Mouse (Mus musculus) intestine, embryonic 15.5 days (tissue): ENCODE measurements around the gene Dpy19l3. TPM values are rescaled to one million over a fixed set of nuclear protein-coding genes. Genes with fewer than 3 reads are reported as not detected.

Experiments used
- ATAC-seq: fragments of 200-750 bp; cut with Nextera tagmentation; 2 replicates; pipeline ENCODE4 v1.8.0; 2017; ENCODE audit warnings: moderate TSS enrichment, moderate library complexity
- H3K27ac ChIP-seq: fragments of 300-500 bp; sonication (generic); 2 replicates; pipeline ENCODE4 v1.5.1; 2015; ENCODE audit warnings: mild to moderate bottlenecking, inconsistent platforms
- H3K27me3 ChIP-seq: fragments of 300-500 bp; sonication (generic); replicated peaks from 2 replicates; pipeline ENCODE4 v1.6.1; 2015; ENCODE audit warnings: inconsistent platforms
- H3K36me3 ChIP-seq: fragments of 300-500 bp; sonication (generic); 2 replicates; pipeline ENCODE4 v1.6.1; 2015; ENCODE audit warnings: inconsistent platforms
- H3K4me1 ChIP-seq: fragments of 300-500 bp; sonication (generic); replicated peaks from 2 replicates; pipeline ENCODE4 v1.6.1; 2015; ENCODE audit warnings: inconsistent platforms
- H3K4me2 ChIP-seq: fragments of 300-500 bp; sonication (generic); replicated peaks from 2 replicates; pipeline ENCODE4 v1.6.1; 2015; ENCODE audit warnings: mild to moderate bottlenecking, inconsistent platforms
- H3K4me3 ChIP-seq: fragments of 300-500 bp; sonication (generic); replicated peaks from 2 replicates; pipeline ENCODE4 v1.5.1; 2015; ENCODE audit warnings: inconsistent platforms
- H3K9ac ChIP-seq: fragments of 300-500 bp; sonication (generic); 2 replicates; pipeline ENCODE4 v1.6.1; 2015; ENCODE audit warnings: inconsistent platforms
- H3K9me3 ChIP-seq: fragments of 300-500 bp; sonication (generic); 2 replicates; pipeline ENCODE4 v1.6.1; 2016; ENCODE audit warnings: inconsistent platforms
- WGBS: fragments of 180-500 bp; shearing (Covaris S2); methylation state at CpG from one replicate; pipeline ENCODE4 v1.1.7; 2015; 5-methylcytosine and 5-hydroxymethylcytosine counted together
- polyA plus RNA-seq: library from polyadenylated mRNA; unstranded; fragments of >200 nt; fragmentation: Nextera tagmentation; extraction: Ambion mirVana; gene quantifications from 2 replicates; pipeline ENCODE4 v1.2.1, GENCODE M21; 2015

The Dpy19l3 gene
- polyA plus RNA-seq, 1 experiment from 2014 or later, result 17.5 TPM

DNA sequence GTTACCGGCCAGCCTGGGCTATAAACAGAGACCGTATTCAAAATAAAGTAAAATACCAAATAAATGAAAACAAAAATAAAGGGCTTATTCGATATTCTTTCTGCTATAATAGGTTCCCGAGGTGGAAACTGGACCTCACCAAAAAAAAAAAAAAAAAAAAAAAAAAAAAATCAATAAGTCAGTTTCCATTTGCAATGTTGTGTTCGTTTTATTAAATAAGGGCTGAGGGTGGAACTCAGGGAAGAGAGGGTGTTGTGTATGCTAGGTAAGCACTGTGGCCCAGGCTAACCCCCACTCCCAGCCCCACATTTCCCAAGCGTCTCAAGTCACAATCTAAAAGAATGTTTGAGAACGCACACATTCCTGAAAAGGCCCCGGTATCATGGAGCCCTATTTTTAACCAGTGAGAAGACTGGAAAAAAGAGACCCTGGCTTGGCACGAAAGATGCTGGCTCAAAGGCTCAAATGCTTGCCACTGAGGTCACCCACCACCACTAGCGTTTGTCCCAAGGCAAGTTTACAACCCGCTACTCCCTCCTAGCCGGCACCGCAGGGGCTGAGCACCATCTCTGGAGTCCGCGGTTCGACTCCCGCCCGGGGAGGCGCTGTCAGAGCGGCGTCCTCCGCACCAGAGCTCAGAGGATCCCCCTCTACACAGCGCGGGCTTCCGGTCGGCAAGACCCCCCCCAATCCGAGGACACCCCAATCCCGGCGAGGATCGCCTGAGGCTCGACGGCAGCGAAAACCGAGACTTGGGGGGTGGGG, 107.8 kb downstream of the Dpy19l3 start:
- ATAC-seq, result peak; percentile 55
- no peaks in the 10 kb centered on the region for H3K9me3 ChIP-seq
- no peaks in the 10 kb centered on the region for H3K27me3 ChIP-seq
- peak overlapping the region; percentile 76 for H3K4me2 ChIP-seq
- peak overlapping the region; percentile 75 for H3K27ac ChIP-seq
- WGBS, result 7% methylated on average over 34 of the region's 34 CpGs
- H3K4me1 ChIP-seq, result no peaks in the 10 kb centered on the region
- H3K4me3 ChIP-seq, result peak overlapping the region; percentile 95
- H3K9ac ChIP-seq, result peak overlapping the region; percentile 95
- peaks cover 24% of the 10 kb centered on the region for H3K36me3 ChIP-seq

DNA sequence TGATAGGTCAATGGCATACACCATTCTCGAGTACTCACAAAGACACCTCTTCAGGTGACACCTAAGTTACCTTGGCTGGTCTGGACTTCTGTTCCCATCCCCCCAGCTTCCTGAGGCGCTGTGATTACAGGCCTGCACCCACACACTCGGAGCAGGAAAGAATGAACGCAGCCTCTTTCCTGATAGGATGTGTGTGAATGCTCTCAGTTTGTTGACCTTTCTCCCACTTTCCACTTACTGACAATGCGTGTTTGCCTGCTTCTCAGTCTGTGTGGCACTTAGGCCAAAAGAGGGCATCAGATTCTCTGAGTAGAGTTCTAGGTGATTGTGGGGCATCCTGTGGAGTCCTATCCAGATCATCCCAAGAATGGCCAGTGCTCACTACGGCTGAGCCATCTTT, 114.2 kb downstream of the Dpy19l3 start:
- no peak overlapping the region for H3K4me2 ChIP-seq
- no peak overlapping the region for H3K9ac ChIP-seq
- no peaks in the 10 kb centered on the region for H3K27me3 ChIP-seq
- ATAC-seq, result no peak
- no peak overlapping the region for H3K4me3 ChIP-seq
- 68% methylated on average over 6 of the region's 6 CpGs for WGBS
- H3K27ac ChIP-seq, result no peak overlapping the region
- H3K4me1 ChIP-seq, result no peaks in the 10 kb centered on the region
- H3K36me3 ChIP-seq, result peaks cover 56% of the 10 kb centered on the region
- no peaks in the 10 kb centered on the region for H3K9me3 ChIP-seq

DNA sequence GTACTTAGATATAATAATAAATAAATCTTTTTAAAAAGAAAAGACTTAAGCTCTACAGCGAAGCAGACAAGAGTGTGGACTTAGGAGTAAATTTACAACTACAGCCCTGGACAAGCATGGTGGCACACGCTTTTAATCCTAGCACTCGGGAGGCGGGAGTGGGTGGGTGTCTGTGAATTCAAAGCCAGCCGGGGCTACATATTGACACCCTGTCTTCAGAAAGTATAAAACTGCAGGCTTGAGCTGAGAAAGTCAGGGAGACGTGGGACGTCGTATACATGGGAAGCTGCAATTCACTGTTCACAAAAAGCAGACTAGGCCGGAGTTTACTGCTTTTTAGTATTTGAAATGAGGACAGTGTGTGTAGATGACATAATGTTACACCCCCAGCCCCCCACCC, 117.4 kb downstream of the Dpy19l3 start:
- WGBS, result 94% methylated on average over 9 of the region's 9 CpGs
- H3K27ac ChIP-seq, result no peak overlapping the region

DNA sequence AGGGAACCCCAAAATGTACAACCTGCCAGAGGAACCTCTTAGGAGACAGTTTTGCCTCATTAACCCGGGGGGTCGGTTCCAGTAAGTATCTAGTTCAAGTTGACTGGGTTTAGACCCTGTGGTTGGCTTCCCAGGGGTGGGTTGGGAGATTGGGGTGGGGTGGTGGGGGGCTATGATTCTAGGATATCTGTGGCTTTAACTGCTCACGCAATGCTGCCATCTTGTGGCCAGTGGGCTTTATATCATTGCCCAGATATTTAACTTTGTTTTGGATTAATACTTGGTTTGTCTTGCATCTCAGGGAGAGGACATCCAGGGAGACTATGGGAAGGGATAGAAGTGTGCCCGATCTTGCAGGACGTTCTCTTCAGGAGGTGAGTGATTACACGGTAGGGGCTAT, 118.0 kb downstream of the Dpy19l3 start:
- ATAC-seq, result no peak
- no peaks in the 10 kb centered on the region for H3K9me3 ChIP-seq
- no peaks in the 10 kb centered on the region for H3K4me1 ChIP-seq
- H3K4me2 ChIP-seq, result no peak overlapping the region
- H3K27me3 ChIP-seq, result no peaks in the 10 kb centered on the region
- WGBS, result 70% methylated on average over 6 of the region's 6 CpGs
- no peak overlapping the region for H3K9ac ChIP-seq
- no peak overlapping the region for H3K27ac ChIP-seq
- H3K4me3 ChIP-seq, result no peak overlapping the region
- H3K36me3 ChIP-seq, result peaks cover 37% of the 10 kb centered on the region

More for the DNA sequence above, 117.4 kb downstream of the Dpy19l3 start:
- Histone ChIP-seq H3K4me2 (no peak overlapping the region), H3K9ac (no peak overlapping the region), H3K36me3 (peaks cover 38% of the 10 kb centered on the region), H3K4me1 (no peaks in the 10 kb centered on the region), H3K27me3 (no peaks in the 10 kb centered on the region), H3K4me3 (no peak overlapping the region), H3K9me3 (no peaks in the 10 kb centered on the region)
- no peak for ATAC-seq

Other genes starting within 250 kb of the Dpy19l3 start
- gene Tdrd12, start 216.7 kb downstream of the Dpy19l3 start, polyA plus RNA-seq, result 0.57 and 1.2 TPM in 2 replicates
- 122 and 129 TPM in 2 replicates for gene Nudt19, start 198.2 kb downstream of the Dpy19l3 start, polyA plus RNA-seq
- 0.06 and 0.09 TPM in 2 replicates for gene Rgs9bp, start 168.9 kb downstream of the Dpy19l3 start, polyA plus RNA-seq
- 34.6 and 38.0 TPM in 2 replicates for gene Ankrd27, start 168.2 kb downstream of the Dpy19l3 start, polyA plus RNA-seq
- gene Pdcd5, start 106.9 kb downstream of the Dpy19l3 start, polyA plus RNA-seq, result 193 and 197 TPM in 2 replicates
- gene Zfp507, start 48.5 kb upstream of the Dpy19l3 start, polyA plus RNA-seq, result 16.6 and 17.8 TPM in 2 replicates